Mouse (Mus musculus): ENCODE results near the gene Zfp607a.
"Not testable (repeated sequence)": the region's sequence is repeated elsewhere in the genome, so short reads cannot be mapped to it uniquely, and the experiment has no call there.

The Zfp607a gene

GRCm38 (mm10) chr7:27857227-27857626 is at the start of gene Zfp607a:
Gene Zfp607a, plus strand, starts transcription at chr7:27857527.
- DNase-seq (ENCODE audit: low spot score in 2 of 2) = no peak

GRCm38 (mm10) chr7:27818526-27819110 is 38.7 kb upstream of the Zfp607a start:
- DNase-seq (ENCODE audit: low spot score in 2 of 2) = no peak

- no peak for DNase-seq (ENCODE audit: low spot score in 2 of 2)
Observed at GRCm38 (mm10) chr7:27822611-27823010, 34.7 kb upstream of the Zfp607a start.

GRCm38 (mm10) chr7:27834131-27834530 is 23.2 kb upstream of the Zfp607a start:
- no peak for DNase-seq (ENCODE audit: low spot score in 2 of 2)

- DNase-seq (ENCODE audit: low spot score in 2 of 2) = no peak
Observed at GRCm38 (mm10) chr7:27837896-27838295, 19.4 kb upstream of the Zfp607a start.

GRCm38 (mm10) chr7:27838323-27839249 is 18.7 kb upstream of the Zfp607a start, which contains the start of gene Zfp59:
Gene Zfp59, plus strand, starts transcription at chr7:27838607.
- DNase-seq (ENCODE audit: low spot score in 2 of 2) = peak; percentile 74 to 75

- no peak for DNase-seq (ENCODE audit: low spot score in 2 of 2)
Observed at GRCm38 (mm10) chr7:27839596-27839995, 17.7 kb upstream of the Zfp607a start.

- DNase-seq (ENCODE audit: low spot score in 2 of 2) = no peak
Observed at GRCm38 (mm10) chr7:27840104-27840503, 17.2 kb upstream of the Zfp607a start.

- no peak for DNase-seq (ENCODE audit: low spot score in 2 of 2)
Observed at GRCm38 (mm10) chr7:27859301-27860251, 2.2 kb downstream of the Zfp607a start.

GRCm38 (mm10) chr7:27860396-27861235 is 3.3 kb downstream of the Zfp607a start:
- DNase-seq (ENCODE audit: low spot score in 2 of 2) = peak; percentile 72 to 75

GRCm38 (mm10) chr7:27862578-27862977 is 5.3 kb downstream of the Zfp607a start:
- DNase-seq (ENCODE audit: low spot score in 2 of 2) = not testable (repeated sequence)

GRCm38 (mm10) chr7:27881721-27882120 is 24.4 kb downstream of the Zfp607a start:
- DNase-seq (ENCODE audit: low spot score in 2 of 2) = no peak

GRCm38 (mm10) chr7:27900601-27901000 is 43.3 kb downstream of the Zfp607a start:
- DNase-seq (ENCODE audit: low spot score in 2 of 2) = no peak

GRCm38 (mm10) chr7:27905061-27905848 is 47.9 kb downstream of the Zfp607a start:
- DNase-seq (ENCODE audit: low spot score in 2 of 2) = no peak

GRCm38 (mm10) chr7:27910952-27911351 is 53.6 kb downstream of the Zfp607a start:
- not testable (repeated sequence) for DNase-seq (ENCODE audit: low spot score in 2 of 2)

- not testable (repeated sequence) for DNase-seq (ENCODE audit: low spot score in 2 of 2)
Observed at GRCm38 (mm10) chr7:27927041-27927440, 69.7 kb downstream of the Zfp607a start.

GRCm38 (mm10) chr7:27928818-27929695 is 71.7 kb downstream of the Zfp607a start, which contains the start of gene Zfp974:
Gene Zfp974, minus strand, starts transcription at chr7:27929460.
- peak; percentile 24 to 48 for DNase-seq (ENCODE audit: low spot score in 2 of 2)
